Mouse (Mus musculus): ENCODE results near the gene Pkn3. TPM values are rescaled to one million over a fixed set of nuclear protein-coding genes. Genes with fewer than 3 reads are reported as not detected.
"Not testable (repeated sequence)": the region's sequence is repeated elsewhere in the genome, so short reads cannot be mapped to it uniquely, and the experiment has no call there.

Pkn3 gene
- polyA plus RNA-seq, 1 experiment from 2014 or later: 14.7 TPM

- H3K4me3 ChIP-seq; H3K4me1 ChIP-seq; DNase-seq (ENCODE audit: low spot score); H3K27me3 ChIP-seq (ENCODE audit: low read depth, poor library complexity, severe bottlenecking); H3K27ac ChIP-seq; H3K9me3 ChIP-seq (replicated peaks): not testable (repeated sequence)
- H3K36me3 ChIP-seq: peaks cover 96% of the 10 kb centered on the region
- 95% methylated on average over 4 of the region's 4 CpGs for WGBS
Observed at GRCm38 (mm10) chr2:30140021-30140420, 62.5 kb downstream of the Pkn3 start.

Other genes with a start within 250 kb of the Pkn3 start
- gene Cercam, start 208.5 kb upstream of the Pkn3 start, polyA plus RNA-seq (2016; fragmentation: Nextera tagmentation; extraction: Ambion mirVana): 8.9 and 11.4 TPM in 2 replicates
- gene Odf2, start 188.5 kb upstream of the Pkn3 start, polyA plus RNA-seq (2016; fragmentation: Nextera tagmentation; extraction: Ambion mirVana): 101 and 105 TPM in 2 replicates
- gene Gle1, start 142.3 kb upstream of the Pkn3 start, polyA plus RNA-seq (2016; fragmentation: Nextera tagmentation; extraction: Ambion mirVana): 75.8 and 86.9 TPM in 2 replicates
- 70.6 and 80.4 TPM in 2 replicates for gene Sptan1, start 112.1 kb upstream of the Pkn3 start, polyA plus RNA-seq (2016; fragmentation: Nextera tagmentation; extraction: Ambion mirVana)
- gene Wdr34, start 28.8 kb upstream of the Pkn3 start, polyA plus RNA-seq (2016; fragmentation: Nextera tagmentation; extraction: Ambion mirVana): 38.6 and 45.0 TPM in 2 replicates
- 854 and 929 TPM in 2 replicates for gene Set, start 20.3 kb upstream of the Pkn3 start, polyA plus RNA-seq (2016; fragmentation: Nextera tagmentation; extraction: Ambion mirVana)
- gene Zdhhc12, start 16.0 kb downstream of the Pkn3 start, polyA plus RNA-seq (2016; fragmentation: Nextera tagmentation; extraction: Ambion mirVana): 35.6 and 37.2 TPM in 2 replicates
- gene Zer1, start 46.9 kb downstream of the Pkn3 start, polyA plus RNA-seq (2016; fragmentation: Nextera tagmentation; extraction: Ambion mirVana): 6.5 and 9.3 TPM in 2 replicates
- 6.8 and 8.1 TPM in 2 replicates for gene Tbc1d13, start 56.1 kb downstream of the Pkn3 start, polyA plus RNA-seq (2016; fragmentation: Nextera tagmentation; extraction: Ambion mirVana)
- gene Endog, start 93.8 kb downstream of the Pkn3 start, polyA plus RNA-seq (2016; fragmentation: Nextera tagmentation; extraction: Ambion mirVana): 15.2 and 19.5 TPM in 2 replicates
- 104 and 107 TPM in 2 replicates for gene Spout1, start 100.8 kb downstream of the Pkn3 start, polyA plus RNA-seq (2016; fragmentation: Nextera tagmentation; extraction: Ambion mirVana)
- 7.5 and 8.4 TPM in 2 replicates for gene Kyat1, start 128.2 kb downstream of the Pkn3 start, polyA plus RNA-seq (2016; fragmentation: Nextera tagmentation; extraction: Ambion mirVana)
- 44.4 and 46.0 TPM in 2 replicates for gene Lrrc8a, start 160.0 kb downstream of the Pkn3 start, polyA plus RNA-seq (2016; fragmentation: Nextera tagmentation; extraction: Ambion mirVana)
- 0.04 and 0.08 TPM in 2 replicates for gene Gm28035, start 162.9 kb downstream of the Pkn3 start, polyA plus RNA-seq (2016; fragmentation: Nextera tagmentation; extraction: Ambion mirVana)
- 1.4 and 3.3 TPM in 2 replicates for gene Phyhd1, start 188.5 kb downstream of the Pkn3 start, polyA plus RNA-seq (2016; fragmentation: Nextera tagmentation; extraction: Ambion mirVana)
- not detected in 2 replicates for gene Gm28038, start 203.4 kb downstream of the Pkn3 start, polyA plus RNA-seq (2016; fragmentation: Nextera tagmentation; extraction: Ambion mirVana)
- gene Dolk, start 208.7 kb downstream of the Pkn3 start, polyA plus RNA-seq (2016; fragmentation: Nextera tagmentation; extraction: Ambion mirVana): 26.8 and 27.5 TPM in 2 replicates
- 74.4 and 77.1 TPM in 2 replicates for gene Nup188, start 208.7 kb downstream of the Pkn3 start, polyA plus RNA-seq (2016; fragmentation: Nextera tagmentation; extraction: Ambion mirVana)

Measured in limb, embryonic 10.5 days (tissue).